Mouse (Mus musculus) CH12.LX (cell line): ENCODE measurements around the gene Sgpp2. TPM values are rescaled to one million over a fixed set of nuclear protein-coding genes. Genes with fewer than 3 reads are reported as not detected.
A peak's percentile ranks its signal among the peaks of the same experiment; 100 is the strongest.

Experiments used
- DNase-seq: peaks from one replicate; pipeline ENCODE4 v3.0.0-alpha.2; 2013; ENCODE audit errors: extremely low read depth
- H3K27ac ChIP-seq: 2 replicates; pipeline ENCODE4 v1.5.1; 2012; ENCODE audit warnings: low read depth, mild to moderate bottlenecking, control low read depth, moderate library complexity; ENCODE audit not compliant: insufficient read depth
- H3K27me3 ChIP-seq: replicated peaks from 2 replicates; pipeline ENCODE3; 2012; ENCODE audit warnings: inconsistent platforms
- H3K36me3 ChIP-seq, 2 experiments: replicated peaks in 1 of 2; 2 replicates each; pipeline versions ENCODE3 to v1.6.1; 2012; ENCODE audit warnings: inconsistent platforms in 1 of 2, low read length in 1 of 2, mild to moderate bottlenecking in 1 of 2, mixed read lengths in 1 of 2, moderate library complexity in 1 of 2; ENCODE audit not compliant: control insufficient read depth in 1 of 2, insufficient read depth in 1 of 2
- H3K4me1 ChIP-seq, 2 experiments: 2 replicates each; pipeline ENCODE4 v1.6.1; 2012; ENCODE audit warnings: inconsistent platforms in 1 of 2, moderate library complexity in 1 of 2; ENCODE audit not compliant: insufficient read depth in 2 of 2, control insufficient read depth in 1 of 2
- H3K4me2 ChIP-seq: 2 replicates; pipeline ENCODE4 v1.6.1; 2012; ENCODE audit warnings: low read depth, mild to moderate bottlenecking, control low read depth; ENCODE audit not compliant: poor library complexity, insufficient read depth, severe bottlenecking
- H3K4me3 ChIP-seq, 3 experiments: fragments of 150-350 bp in 1 of 3; sonication (generic) in 1 of 3; replicated peaks in 1 of 3; 2 replicates each; pipeline versions ENCODE3 to v1.5.1; 2011 to 2012; ENCODE audit warnings: low read depth in 2 of 3, low read length in 2 of 3, mild to moderate bottlenecking in 2 of 3, moderate library complexity in 2 of 3, control low read depth in 1 of 3, improper control_type of control experiment in 1 of 3, inconsistent platforms in 1 of 3, mixed read lengths in 1 of 3; ENCODE audit not compliant: poor library complexity in 1 of 3
- H3K79me2 ChIP-seq: replicated peaks from 2 replicates; pipeline ENCODE4 v1.6.1; 2012; ENCODE audit warnings: mild to moderate bottlenecking, moderate library complexity; ENCODE audit not compliant: control insufficient read depth, poor library complexity, insufficient read depth, severe bottlenecking; ENCODE audit errors: extremely low read depth
- H3K9ac ChIP-seq: 2 replicates; pipeline ENCODE4 v1.6.1; 2012; ENCODE audit warnings: low read depth, mild to moderate bottlenecking, control low read depth, moderate library complexity; ENCODE audit not compliant: insufficient read depth
- H3K9me3 ChIP-seq: replicated peaks from 2 replicates; pipeline ENCODE3; 2012; ENCODE audit warnings: low read length, inconsistent platforms, mixed read lengths
- CHD1 ChIP-seq: IDR thresholded peaks from 2 replicates; pipeline ENCODE4 v1.6.1; 2012; ENCODE audit warnings: low read depth, low read length, improper control_type of control experiment, inconsistent platforms
- CHD2 ChIP-seq: IDR thresholded peaks from 2 replicates; pipeline ENCODE4 v1.6.1; 2011; ENCODE audit warnings: low read length, improper control_type of control experiment
- CTCF ChIP-seq, 2 experiments: IDR thresholded peaks in 1 of 2; conservative IDR thresholded peaks in 1 of 2; 2 replicates each; pipeline ENCODE4 v1.5.1; 2011 to 2012; ENCODE audit warnings: low read depth in 2 of 2, low read length in 2 of 2, improper control_type of control experiment in 1 of 2, inconsistent platforms in 1 of 2, mild to moderate bottlenecking in 1 of 2, moderate library complexity in 1 of 2
- E2F4 ChIP-seq: IDR thresholded peaks from 2 replicates; pipeline ENCODE4 v1.6.1; 2011; ENCODE audit warnings: low read depth, low read length, improper control_type of control experiment; ENCODE audit not compliant: insufficient replicate concordance
- EP300 ChIP-seq: IDR thresholded peaks from 2 replicates; pipeline ENCODE4 v1.6.1; 2011; ENCODE audit warnings: low read length, improper control_type of control experiment
- GABPA ChIP-seq: IDR thresholded peaks from 2 replicates; pipeline ENCODE4 v1.6.1; 2012; ENCODE audit warnings: low read depth, low read length, improper control_type of control experiment, inconsistent platforms; ENCODE audit not compliant: insufficient replicate concordance
- MEF2A ChIP-seq: IDR thresholded peaks from 2 replicates; pipeline ENCODE4 v1.6.1; 2014; ENCODE audit warnings: low read depth, mild to moderate bottlenecking, inconsistent platforms, low read length, improper control_type of control experiment, borderline replicate concordance
- MXI1 ChIP-seq: IDR thresholded peaks from 2 replicates; pipeline ENCODE4 v1.6.1; 2011; ENCODE audit warnings: mild to moderate bottlenecking, low read depth, low read length, improper control_type of control experiment
- NRF1 ChIP-seq: IDR thresholded peaks from 2 replicates; pipeline ENCODE4 v1.6.1; 2014; ENCODE audit warnings: low read depth, mild to moderate bottlenecking, inconsistent platforms, low read length, improper control_type of control experiment, moderate library complexity
- POLR2A ChIP-seq: IDR thresholded peaks from 2 replicates; pipeline ENCODE4 v1.6.1; 2011; ENCODE audit warnings: low read depth, mild to moderate bottlenecking, improper control_type of control experiment, low read length
- RAD21 ChIP-seq: IDR thresholded peaks from 2 replicates; pipeline ENCODE4 v1.6.1; 2011; ENCODE audit warnings: low read depth, mild to moderate bottlenecking, low read length, improper control_type of control experiment, moderate library complexity
- SMC3 ChIP-seq: IDR thresholded peaks from 2 replicates; pipeline ENCODE4 v1.6.1; 2011; ENCODE audit warnings: low read depth, low read length, improper control_type of control experiment
- TCF12 ChIP-seq: IDR thresholded peaks from 2 replicates; pipeline ENCODE4 v1.6.1; 2014; ENCODE audit warnings: low read depth, mild to moderate bottlenecking, inconsistent platforms, low read length, improper control_type of control experiment
- UBTF ChIP-seq: IDR thresholded peaks from 2 replicates; pipeline ENCODE4 v1.6.1; 2012; ENCODE audit warnings: low read depth, mild to moderate bottlenecking, inconsistent platforms, low read length, improper control_type of control experiment, moderate library complexity
- ZKSCAN1 ChIP-seq: IDR thresholded peaks from 2 replicates; pipeline ENCODE4 v1.6.1; 2012; ENCODE audit warnings: low read depth, inconsistent platforms, low read length, improper control_type of control experiment, borderline replicate concordance
- dilution Hi-C: fragments of 300-500 bp; cut with MboI; formaldehyde crosslinking; loops from 2 replicates; pipeline ENCODE4 v1.14.3; 2020; ENCODE audit warnings: low sequenced_read_pairs; ENCODE audit not compliant: extremely low pct_unique_long_range_greater_than_20kb, extremely low pct_ligation_motif_present
- in situ Hi-C: fragments of 300-500 bp; cut with MboI; formaldehyde crosslinking; loops from 3 replicates; pipeline ENCODE4 v1.14.3; 2019; ENCODE audit warnings: low sequenced_read_pairs, low pct_ligation_motif_present, low pct_unique_long_range_greater_than_20kb, mixed read lengths
- polyA plus RNA-seq: library from polyadenylated mRNA; unstranded; fragments of >175 nt; gene quantifications from 2 replicates; pipeline ENCODE4 v1.2.1, GENCODE M21; 2012; ENCODE audit warnings: low read depth; ENCODE audit not compliant: insufficient read length
- total RNA-seq, 2 experiments: library from RNA; depleted of rRNA; stranded (reverse); fragments of 300-350 nt in 1 of 2; fragments of >200 nt in 1 of 2; gene quantifications; 2 replicates each; pipeline ENCODE4 v1.2.3; 2012 to 2014

Sgpp2 gene
- total and polyA plus RNA-seq, 3 experiments, result 0.16 to 0.87 (median 0.59) TPM

DNA sequence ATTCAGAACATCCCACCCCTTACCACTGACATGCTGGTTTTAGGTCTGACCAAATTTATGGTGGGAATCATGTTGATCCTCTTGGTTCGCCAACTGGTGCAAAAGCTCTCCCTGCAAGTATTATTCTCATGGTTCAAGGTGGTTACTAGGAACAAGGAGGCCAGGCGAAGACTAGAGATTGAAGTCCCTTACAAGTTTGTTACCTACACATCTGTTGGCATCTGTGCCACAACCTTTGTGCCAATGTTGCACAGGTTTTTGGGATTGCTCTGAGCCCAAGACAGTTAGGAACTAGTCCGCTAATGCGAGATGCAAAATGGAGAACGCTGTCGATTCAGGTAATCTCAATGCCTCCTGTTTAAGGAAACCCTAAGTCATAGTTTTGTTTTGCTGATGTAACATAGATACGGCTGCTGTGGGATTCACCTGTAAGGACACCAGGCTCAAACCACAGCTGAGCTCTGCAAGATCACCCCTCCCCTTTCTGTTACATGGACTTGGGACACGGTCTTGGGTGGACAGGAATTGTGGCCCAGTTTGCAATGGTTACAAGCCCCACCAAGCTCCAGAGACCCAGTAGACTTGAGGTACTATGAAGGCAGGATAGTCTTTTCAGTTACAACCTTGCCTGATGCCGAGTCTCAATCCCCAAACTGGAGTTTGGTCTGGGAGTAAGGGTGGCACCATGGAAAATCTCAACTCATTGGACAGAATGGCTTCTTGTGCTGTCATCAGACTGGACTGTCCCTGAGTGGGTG lies 107.2 kb downstream of the Sgpp2 start:
- in situ Hi-C loops, result loop anchor here (25.0 kb wide), 1 partner anchor 430 kb away; no protein-coding TSS in a partner anchor

DNA sequence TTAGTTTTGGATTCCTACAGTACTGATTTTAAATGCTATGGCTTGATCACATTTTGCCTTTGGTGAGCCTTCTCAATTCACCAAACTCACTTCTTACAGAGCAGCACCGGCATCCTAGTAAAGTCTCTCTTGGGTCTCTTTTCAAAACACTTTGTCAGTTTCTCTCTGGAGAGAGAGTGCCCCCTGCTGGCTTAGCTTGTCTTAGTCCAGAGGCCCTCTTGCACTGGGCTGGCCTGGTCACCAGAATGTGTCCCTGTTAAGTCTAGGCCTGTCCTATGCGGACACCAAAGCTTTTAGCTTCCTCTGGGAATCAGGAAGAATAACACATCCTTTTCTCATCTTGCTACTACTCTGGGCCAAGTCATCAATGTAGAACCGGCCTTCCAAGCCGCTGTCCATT lies 109.4 kb downstream of the Sgpp2 start:
- Histone ChIP-seq H3K36me3 (peaks cover 38 to 83% of the 10 kb centered on the region in 2 experiments), H3K27ac (no peak overlapping the region), H3K9ac (no peak overlapping the region), H3K4me1 (peaks cover 12 to 48% of the 10 kb centered on the region in 2 experiments), H3K9me3 (no peaks in the 10 kb centered on the region), H3K4me3 (no peak overlapping the region), H3K79me2 (no peaks in the 10 kb centered on the region), H3K27me3 (no peaks in the 10 kb centered on the region), H3K4me2 (no peak overlapping the region)
- TF ChIP-seq RAD21 (peak; percentile 81), TCF12 (no peak), CTCF (conservative IDR thresholded peaks at IDR 0.05 in 1 of 2, IDR thresholded peaks at IDR 0.05 in 1 of 2; ENCODE audit: low read depth in 2 of 2, low read length in 2 of 2) (peak; percentile 53 to 75), SMC3 (peak; percentile 78)
- peak; percentile 69 for DNase-seq
- dilution Hi-C loops, result no loop called here
- in situ Hi-C loops, result loop anchor here (25.0 kb wide), 1 partner anchor 432 kb away; no protein-coding TSS in a partner anchor

More for the DNA sequence above, 107.2 kb downstream of the Sgpp2 start:
- Histone ChIP-seq H3K36me3 (peaks cover 35 to 82% of the 10 kb centered on the region in 2 experiments), H3K9ac (no peak overlapping the region), H3K9me3 (no peaks in the 10 kb centered on the region), H3K4me3 (no peak overlapping the region), H3K4me2 (no peak overlapping the region), H3K27me3 (no peaks in the 10 kb centered on the region), H3K27ac (no peak overlapping the region), H3K4me1 (peaks cover 0 to 37% of the 10 kb centered on the region in 2 experiments; a peak in 2 of 4 replicates), H3K79me2 (no peaks in the 10 kb centered on the region)
- dilution Hi-C loops, result no loop called here
- TF ChIP-seq MXI1, result no peak
- no peak for TF ChIP-seq CTCF (conservative IDR thresholded peaks at IDR 0.05 in 1 of 2, IDR thresholded peaks at IDR 0.05 in 1 of 2; ENCODE audit: low read depth in 2 of 2, low read length in 2 of 2)
- no peak for TF ChIP-seq EP300
- no peak for TF ChIP-seq RAD21
- TF ChIP-seq CHD2, result no peak
- TF ChIP-seq ZKSCAN1, result no peak
- TF ChIP-seq NRF1, result no peak
- no peak for TF ChIP-seq CHD1
- TF ChIP-seq GABPA, result no peak
- no peak for TF ChIP-seq UBTF
- no peak for TF ChIP-seq E2F4
- no peak for TF ChIP-seq MEF2A
- no peak for TF ChIP-seq POLR2A
- DNase-seq, result no peak
